Mouse (Mus musculus) bone marrow, adult 2 months (tissue): ENCODE results near the gene Zfp36.

Experiments
- CTCF ChIP-seq: fragments of 200-500 bp; IDR thresholded peaks from 2 replicates; pipeline ENCODE4 v1.5.1; 2011; ENCODE audit warnings: low read length, control low read depth; ENCODE audit not compliant: control insufficient read depth, insufficient read depth
- POLR2A ChIP-seq: fragments of 200-500 bp; IDR thresholded peaks from 2 replicates; pipeline ENCODE4 v1.6.1; 2011; ENCODE audit warnings: low read depth, mild to moderate bottlenecking, control low read depth, low read length, borderline replicate concordance; ENCODE audit not compliant: control insufficient read depth

DNA sequence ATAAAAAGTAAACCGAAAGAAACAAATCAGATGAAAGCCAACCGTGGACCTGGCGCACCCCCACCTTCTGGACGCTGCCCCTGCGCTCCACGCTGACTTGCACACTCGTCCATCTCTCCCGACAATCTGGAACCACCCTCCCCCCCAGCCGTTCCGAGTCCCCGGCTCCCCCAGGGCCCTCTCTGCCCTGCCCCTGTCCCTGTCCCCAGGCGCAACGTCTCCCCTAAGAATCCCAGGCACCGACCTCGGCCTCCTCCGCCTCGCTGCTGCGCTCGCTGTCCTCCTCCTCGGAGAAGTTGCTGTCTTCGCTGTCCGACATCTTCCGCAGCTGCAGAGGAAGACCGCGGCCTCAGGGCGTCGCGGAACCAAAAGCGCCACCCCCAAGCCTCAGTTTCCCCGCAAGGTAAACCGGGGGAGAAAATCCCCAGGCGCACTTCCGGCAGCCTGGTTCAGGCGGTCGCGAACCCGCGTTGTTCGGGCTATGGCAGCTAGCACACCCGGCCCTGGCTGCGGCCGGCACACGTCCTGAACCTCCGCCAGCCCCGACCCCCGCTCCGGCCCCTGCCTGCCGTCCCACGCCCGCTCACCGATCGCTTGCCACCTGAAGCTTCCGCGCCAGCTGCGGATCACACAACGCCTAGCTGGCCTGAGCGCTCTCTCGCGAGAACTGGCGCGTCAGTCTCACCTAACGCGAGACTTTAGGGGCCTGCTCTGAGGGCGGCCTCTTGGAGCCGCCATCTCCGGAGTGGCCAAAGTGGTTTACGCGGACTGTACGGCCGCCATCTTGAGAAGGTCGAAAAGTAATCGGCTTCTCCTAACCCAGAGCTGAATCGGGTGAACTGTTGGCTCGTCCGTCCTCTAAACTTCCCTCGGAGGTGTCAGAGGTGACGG lies 41.7 kb downstream of the Zfp36 start, which contains the start of gene Supt5:
- no peak for TF ChIP-seq CTCF
- peak; percentile 97 for TF ChIP-seq POLR2A
